Mouse (Mus musculus) lung, embryonic 14.5 days (tissue): ENCODE results near the gene Cers2. TPM values are rescaled to one million over a fixed set of nuclear protein-coding genes. Genes with fewer than 3 reads are reported as not detected.

Experiments
- ATAC-seq: fragments of 200-750 bp; cut with Nextera tagmentation; 2 replicates; pipeline ENCODE4 v1.8.0; 2017; ENCODE audit warnings: mild to moderate bottlenecking, moderate TSS enrichment, moderate library complexity; ENCODE audit not compliant: insufficient read depth
- DNase-seq: peaks from one replicate; pipeline ENCODE4 v3.0.0-alpha.2; 2015
- H3K27ac ChIP-seq: fragments of 300-500 bp; sonication (generic); 2 replicates; pipeline ENCODE4 v1.5.1; 2014; ENCODE audit warnings: low read depth, mild to moderate bottlenecking, moderate library complexity
- H3K27me3 ChIP-seq: fragments of 300-500 bp; sonication (generic); 2 replicates; pipeline ENCODE4 v1.6.1; 2014; ENCODE audit warnings: low read length, control low read depth; ENCODE audit not compliant: insufficient read depth
- H3K36me3 ChIP-seq: fragments of 300-500 bp; sonication (generic); 2 replicates; pipeline ENCODE4 v1.6.1; 2014; ENCODE audit warnings: control low read depth; ENCODE audit not compliant: insufficient read depth
- H3K4me1 ChIP-seq: fragments of 300-500 bp; sonication (generic); 2 replicates; pipeline ENCODE4 v1.6.1; 2014; ENCODE audit warnings: antibody characterized with exemption, control low read depth; ENCODE audit not compliant: insufficient read depth
- H3K4me2 ChIP-seq: fragments of 300-500 bp; sonication (generic); 2 replicates; pipeline ENCODE4 v1.6.1; 2014; ENCODE audit warnings: mild to moderate bottlenecking
- H3K4me3 ChIP-seq: fragments of 300-500 bp; sonication (generic); 2 replicates; pipeline ENCODE4 v1.5.1; 2014; ENCODE audit warnings: low read depth, low read length
- H3K9ac ChIP-seq: fragments of 300-500 bp; sonication (generic); 2 replicates; pipeline ENCODE4 v1.6.1; 2014
- H3K9me3 ChIP-seq: fragments of 300-500 bp; sonication (generic); 2 replicates; pipeline ENCODE4 v1.6.1; 2016; ENCODE audit warnings: low read depth, low read length, control low read depth
- CTCF ChIP-seq: IDR thresholded peaks from 2 replicates; pipeline ENCODE4 v1.5.1; 2016; ENCODE audit warnings: antibody characterized with exemption, low read depth
- WGBS: fragments of 180-500 bp; shearing (Covaris S2); extraction: QIAGEN DNeasy Blood & Tissue Kit; methylation state at CpG from one replicate; pipeline ENCODE4 v1.1.7; 2014; 5-methylcytosine and 5-hydroxymethylcytosine counted together
- polyA plus RNA-seq: library from polyadenylated mRNA; unstranded; fragments of >200 nt; fragmentation: Nextera tagmentation; extraction: Ambion mirVana; gene quantifications from 2 replicates; pipeline ENCODE4 v1.2.1, GENCODE M21; 2014

The Cers2 gene
- polyA plus RNA-seq, 1 experiment from 2014 or later: 185 TPM

- no peak for DNase-seq
- Histone ChIP-seq H3K4me2 (no peak overlapping the region), H3K27ac (no peak overlapping the region), H3K9ac (no peak overlapping the region), H3K27me3 (no peaks in the 10 kb centered on the region), H3K36me3 (peaks cover 39% of the 10 kb centered on the region), H3K4me3 (no peak overlapping the region), H3K4me1 (no peaks in the 10 kb centered on the region), H3K9me3 (no peaks in the 10 kb centered on the region)
- no peak for TF ChIP-seq CTCF
- WGBS: 68% methylated on average over 11 of the region's 11 CpGs
- peak; percentile 42 for ATAC-seq
These were observed 19.1 kb upstream of the Cers2 start for GRCm38 (mm10) chr3:95295321-95296102.

- H3K27ac ChIP-seq: no peak overlapping the region
- WGBS: 8% methylated on average over 5 of the region's 5 CpGs
- H3K36me3 ChIP-seq: peaks cover 33% of the 10 kb centered on the region
- H3K4me2 ChIP-seq: no peak overlapping the region
- no peaks in the 10 kb centered on the region for H3K4me1 ChIP-seq
- ATAC-seq (peak; percentile 52), DNase-seq (peak; percentile 78)
- H3K27me3 ChIP-seq: no peaks in the 10 kb centered on the region
- H3K9ac ChIP-seq: no peak overlapping the region
- TF ChIP-seq CTCF: peak; percentile 75
- no peaks in the 10 kb centered on the region for H3K9me3 ChIP-seq
- no peak overlapping the region for H3K4me3 ChIP-seq
These were observed 18.5 kb upstream of the Cers2 start for GRCm38 (mm10) chr3:95296103-95296469.

GRCm38 (mm10) chr3:95298018-95298417 is 16.6 kb upstream of the Cers2 start:
- no peaks in the 10 kb centered on the region for H3K27me3 ChIP-seq
- no peak overlapping the region for H3K27ac ChIP-seq
- no peak for TF ChIP-seq CTCF
- no peak overlapping the region for H3K4me3 ChIP-seq
- H3K4me2 ChIP-seq: no peak overlapping the region
- no peak overlapping the region for H3K9ac ChIP-seq
- ATAC-seq (no peak), DNase-seq (no peak)
- no peaks in the 10 kb centered on the region for H3K4me1 ChIP-seq
- H3K9me3 ChIP-seq: no peaks in the 10 kb centered on the region
- 64% methylated on average over 7 of the region's 7 CpGs for WGBS
- H3K36me3 ChIP-seq: peaks cover 26% of the 10 kb centered on the region

GRCm38 (mm10) chr3:95301204-95301796 is 13.3 kb upstream of the Cers2 start:
- WGBS: 75% methylated on average over 3 of the region's 3 CpGs
- Histone ChIP-seq H3K36me3 (no peaks in the 10 kb centered on the region), H3K4me2 (no peak overlapping the region), H3K9ac (no peak overlapping the region), H3K4me3 (no peak overlapping the region), H3K27me3 (no peaks in the 10 kb centered on the region), H3K9me3 (no peaks in the 10 kb centered on the region), H3K4me1 (no peaks in the 10 kb centered on the region), H3K27ac (no peak overlapping the region)
- no peak for TF ChIP-seq CTCF
- no peak for ATAC-seq
- DNase-seq: no peak

GRCm38 (mm10) chr3:95306244-95306643 is 8.3 kb upstream of the Cers2 start:
- Histone ChIP-seq H3K4me3 (no peak overlapping the region), H3K4me2 (no peak overlapping the region), H3K9ac (no peak overlapping the region), H3K9me3 (no peaks in the 10 kb centered on the region), H3K36me3 (no peaks in the 10 kb centered on the region), H3K27ac (no peak overlapping the region), H3K27me3 (no peaks in the 10 kb centered on the region), H3K4me1 (no peaks in the 10 kb centered on the region)
- ATAC-seq: no peak
- no peak for DNase-seq
- no peak for TF ChIP-seq CTCF
- WGBS: 73% methylated on average over 4 of the region's 4 CpGs

GRCm38 (mm10) chr3:95307100-95307499 is 7.5 kb upstream of the Cers2 start, which contains the start of gene Anxa9:
Gene Anxa9, minus strand, starts transcription at chr3:95307176.
- no peak for TF ChIP-seq CTCF
- no peaks in the 10 kb centered on the region for H3K4me1 ChIP-seq
- no peak within 1 kb of the TSS for H3K27ac ChIP-seq
- WGBS: 43% methylated on average over 7 of the region's 7 CpGs
- H3K4me2 ChIP-seq: no peak within 1 kb of the TSS
- H3K4me3 ChIP-seq: no peak within 1 kb of the TSS
- H3K36me3 ChIP-seq: no peaks in the 10 kb centered on the region
- peak; percentile 43; the same call in 1 of the 2 replicates for ATAC-seq
- no peak for DNase-seq
- H3K27me3 ChIP-seq: no peaks in the 10 kb centered on the region
- no peaks in the 10 kb centered on the region for H3K9me3 ChIP-seq
- H3K9ac ChIP-seq: no peak within 1 kb of the TSS

- no peak for TF ChIP-seq CTCF
- Histone ChIP-seq H3K36me3 (no peaks in the 10 kb centered on the region), H3K27ac (no peak overlapping the region), H3K9me3 (no peaks in the 10 kb centered on the region), H3K9ac (no peak overlapping the region), H3K4me2 (no peak overlapping the region), H3K4me3 (no peak overlapping the region), H3K4me1 (no peaks in the 10 kb centered on the region), H3K27me3 (no peaks in the 10 kb centered on the region)
- DNase-seq: no peak
- WGBS: 54% methylated on average over 3 of the region's 3 CpGs
- ATAC-seq: no peak
These were observed 4.1 kb upstream of the Cers2 start for GRCm38 (mm10) chr3:95310496-95310895.
